Mouse (Mus musculus) testis, adult 2 months (tissue): Measurements from ENCODE around the gene Paqr6.

Experiments
- CTCF ChIP-seq: fragments of 200-500 bp; IDR thresholded peaks from 2 replicates; pipeline ENCODE4 v1.5.1; 2012; ENCODE audit warnings: low read depth, mild to moderate bottlenecking, inconsistent platforms, low read length, moderate library complexity; ENCODE audit not compliant: control insufficient read depth, insufficient read depth, insufficient replicate concordance
- POLR2A ChIP-seq: fragments of 200-500 bp; IDR thresholded peaks from 2 replicates; pipeline ENCODE4 v1.6.1; 2012; ENCODE audit warnings: low read depth, mild to moderate bottlenecking, inconsistent platforms, low read length, moderate library complexity; ENCODE audit not compliant: control insufficient read depth

DNA sequence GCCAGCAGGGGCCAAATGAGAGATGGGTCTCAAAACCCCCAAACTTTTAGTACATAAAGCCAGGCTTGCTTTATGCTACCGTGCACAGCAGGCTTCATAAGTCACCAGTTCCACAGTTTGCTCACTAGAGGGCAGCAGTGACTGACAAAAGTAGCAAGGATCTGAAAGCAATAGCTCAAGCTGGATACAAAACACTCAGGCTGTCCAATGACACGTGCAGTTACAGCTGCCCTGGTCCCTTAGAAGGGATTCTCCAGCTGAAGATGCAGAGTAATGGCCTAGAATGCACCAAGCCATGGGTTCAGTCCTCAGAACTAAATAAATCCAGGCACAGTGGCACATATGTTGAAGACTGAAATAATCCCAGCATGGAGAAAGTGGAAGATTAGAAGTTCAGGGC, 42.7 kb downstream of the Paqr6 start:
- TF ChIP-seq CTCF = peak; percentile 41; the same call in 1 of the 2 replicates
- TF ChIP-seq POLR2A = no peak
